Mouse (Mus musculus): ENCODE measurements around the gene Cmah.

The Cmah gene

DNA sequence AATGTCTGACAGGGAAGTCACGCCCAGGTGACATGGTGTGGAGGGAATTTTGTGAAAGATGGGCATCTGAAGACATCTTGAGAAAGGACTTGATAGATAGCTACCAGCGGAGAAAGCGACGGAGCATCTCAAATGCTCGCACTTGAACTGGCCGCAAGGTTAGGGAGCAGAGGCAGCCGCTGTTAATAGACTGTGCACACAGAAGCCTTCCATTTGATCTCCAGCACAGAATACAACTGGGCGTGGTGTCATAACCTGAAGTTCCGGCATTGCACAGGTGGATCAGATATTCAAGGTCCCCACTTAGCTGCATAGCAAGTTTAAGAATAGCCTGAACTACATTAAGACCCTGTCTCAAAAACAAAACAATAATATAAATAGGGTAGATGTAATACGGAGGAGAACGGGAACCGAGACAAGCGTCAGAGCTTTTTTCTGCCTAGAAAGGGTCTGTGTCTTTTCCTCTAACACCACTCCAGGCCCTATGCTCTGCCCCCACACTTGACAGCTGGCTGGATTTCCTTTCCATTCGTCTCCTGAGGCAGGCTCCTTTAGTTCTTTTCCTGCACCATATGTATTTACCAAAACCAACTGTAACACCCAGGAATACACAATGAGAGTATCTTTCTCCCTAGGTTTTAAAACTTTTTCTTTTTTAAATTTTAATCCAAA is 192.9 kb downstream of the Cmah start:
- no peak for DNase-seq

DNA sequence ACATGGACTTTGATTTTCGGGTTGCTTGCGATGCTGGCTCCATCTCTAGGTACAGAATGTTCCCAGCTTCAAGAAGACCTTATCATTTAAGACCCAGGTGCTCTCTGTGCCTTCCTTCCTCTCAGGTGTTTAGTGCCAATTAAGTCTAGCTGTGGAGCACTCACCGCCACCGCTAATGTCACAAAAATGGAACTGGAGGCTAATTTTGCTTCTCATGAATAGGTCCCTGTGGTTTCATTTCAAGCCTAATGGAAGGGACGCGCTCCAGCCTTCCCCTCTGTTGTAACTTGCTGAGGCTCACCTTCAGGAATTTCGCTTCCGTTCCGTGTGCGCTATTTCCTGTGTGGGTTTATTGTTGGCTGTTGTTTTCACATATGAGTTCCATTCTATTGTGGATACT is 193.6 kb downstream of the Cmah start:
- DNase-seq: no peak

GRCm38 (mm10) chr13:24521446-24522342 is 194.5 kb downstream of the Cmah start:
- no peak for DNase-seq

DNA sequence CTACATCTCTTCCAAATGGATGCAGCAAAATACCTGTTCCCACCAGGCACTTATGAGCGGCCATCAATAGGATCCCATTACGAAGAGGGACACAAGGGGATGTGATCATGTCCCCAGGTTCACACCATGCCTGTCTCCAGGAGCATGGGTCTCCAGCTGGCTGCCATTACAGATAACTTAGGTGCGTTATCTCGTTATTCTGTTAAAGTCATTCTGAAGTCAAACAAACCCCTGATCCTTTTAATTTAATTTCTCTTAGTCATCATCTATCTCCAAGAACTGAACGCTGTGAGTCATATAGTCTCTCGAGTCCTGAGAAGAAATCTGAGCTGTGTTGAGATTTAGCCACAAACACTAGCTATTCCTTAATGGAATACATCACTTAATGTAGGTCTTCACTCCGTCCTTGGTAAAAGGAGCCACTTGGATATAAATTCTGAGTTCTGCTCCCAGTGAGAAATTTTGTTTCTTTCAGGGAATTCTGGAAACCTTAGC is 195.2 kb downstream of the Cmah start:
- DNase-seq: no peak

GRCm38 (mm10) chr13:24523587-24524221 is 196.5 kb downstream of the Cmah start:
- no peak for DNase-seq

DNA sequence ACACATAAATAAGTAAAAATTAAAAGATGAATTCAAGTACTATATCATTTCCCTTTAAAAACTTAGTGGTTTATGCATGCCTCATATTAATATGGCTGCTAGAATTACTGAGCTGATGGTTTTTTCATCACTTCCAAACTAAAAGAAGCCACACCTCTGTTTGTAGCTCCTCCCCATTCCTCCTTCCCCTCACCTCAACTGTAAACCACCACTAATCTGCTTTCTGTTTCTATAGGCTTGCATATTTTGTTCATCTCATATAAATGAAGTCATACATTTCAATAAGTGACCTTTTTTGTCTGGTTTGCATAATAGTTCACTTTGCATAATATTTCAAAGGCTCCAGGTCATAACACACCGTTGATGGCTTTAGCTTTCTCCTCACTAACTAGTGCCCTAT is 197.3 kb downstream of the Cmah start:
- DNase-seq: no peak

DNA sequence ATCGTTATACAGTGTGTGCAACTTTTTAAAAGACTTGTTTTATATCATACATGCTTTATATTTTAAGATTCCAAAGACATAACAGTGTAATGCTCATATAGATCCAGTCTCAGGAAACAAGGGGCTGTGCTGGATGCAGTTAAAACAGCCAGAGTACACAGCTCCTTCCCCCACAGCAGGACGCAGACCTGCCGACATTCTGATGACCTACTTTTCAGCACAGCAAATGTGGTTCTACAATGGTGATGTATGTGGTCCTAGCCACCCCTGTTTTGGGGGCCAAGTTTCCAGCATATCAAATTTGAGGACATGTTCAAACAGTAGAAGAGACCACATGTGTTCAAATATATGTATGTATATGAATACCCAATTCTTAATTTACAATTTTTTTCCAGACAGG is 198.3 kb downstream of the Cmah start:
- no peak for DNase-seq

GRCm38 (mm10) chr13:24526916-24527315 is 199.7 kb downstream of the Cmah start:
- DNase-seq: no peak

Data from cerebellum, adult 8-10 months (tissue).